Mouse (Mus musculus) neutrophil, adult 5-6 weeks (primary cell): ENCODE measurements around the gene Kcnb1. TPM values are rescaled to one million over a fixed set of nuclear protein-coding genes. Genes with fewer than 3 reads are reported as not detected.
A peak's percentile ranks its signal among the peaks of the same experiment; 100 is the strongest.

ENCODE experiments used
- ATAC-seq: fragments of 151-379, 151-347 bp; 2 replicates; pipeline ENCODE4 v1.8.0; 2017; ENCODE audit warnings: mild to moderate bottlenecking, moderate TSS enrichment; ENCODE audit not compliant: insufficient number of reproducible peaks, poor library complexity, low FRiP score, severe bottlenecking; ENCODE audit errors: extremely low read depth
- total RNA-seq: library from RNA; stranded (forward); fragments of 200-1000 nt; gene quantifications from 2 replicates; pipeline ENCODE4 v1.2.3, GENCODE M21; 2017

Gene Kcnb1
- total RNA-seq, 1 experiment from 2014 or later, result 6.4 TPM

GRCm38 (mm10) chr2:167101743-167102441, 88.1 kb downstream of the Kcnb1 start:
- ATAC-seq, result peak; percentile 87

- no peak for ATAC-seq
These were observed 95.3 kb downstream of the Kcnb1 start for GRCm38 (mm10) chr2:167094688-167095087.

DNA sequence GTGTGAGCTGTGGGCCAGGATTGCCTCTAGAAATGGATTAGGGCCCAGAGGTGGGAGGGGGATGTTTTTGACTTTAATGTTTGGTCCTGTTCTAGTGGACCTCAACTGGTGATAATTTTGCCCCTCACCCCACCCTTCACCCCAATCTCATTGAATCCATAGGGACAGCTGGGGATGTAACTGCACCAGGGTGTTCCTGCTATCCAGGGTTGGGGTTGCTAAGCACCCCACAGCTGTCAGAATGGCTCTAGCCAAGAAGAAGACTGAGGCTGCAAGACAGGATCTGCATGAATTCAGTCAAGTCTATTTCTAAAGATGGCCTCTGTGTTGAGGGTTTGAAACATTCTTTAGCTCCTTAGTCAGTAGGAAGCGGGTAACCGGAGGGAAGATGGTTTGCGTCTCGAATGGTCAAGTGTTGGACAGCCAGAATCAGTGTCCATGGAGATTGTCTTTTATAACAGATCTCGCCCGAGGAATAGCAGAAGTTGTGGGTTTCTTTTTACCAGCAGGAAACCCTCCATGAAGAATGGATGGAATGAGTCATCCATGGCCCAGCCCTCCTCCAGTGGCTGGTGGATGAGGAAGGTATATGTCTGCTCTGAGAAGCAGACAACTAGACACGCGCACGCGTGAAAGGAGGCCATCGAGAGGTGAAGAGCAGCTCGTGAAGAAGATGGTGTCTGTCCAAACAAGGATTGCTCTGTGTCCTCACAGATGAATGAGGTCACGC, 96.6 kb downstream of the Kcnb1 start:
- ATAC-seq, result peak; percentile 36; the same call in 1 of the 2 replicates

DNA sequence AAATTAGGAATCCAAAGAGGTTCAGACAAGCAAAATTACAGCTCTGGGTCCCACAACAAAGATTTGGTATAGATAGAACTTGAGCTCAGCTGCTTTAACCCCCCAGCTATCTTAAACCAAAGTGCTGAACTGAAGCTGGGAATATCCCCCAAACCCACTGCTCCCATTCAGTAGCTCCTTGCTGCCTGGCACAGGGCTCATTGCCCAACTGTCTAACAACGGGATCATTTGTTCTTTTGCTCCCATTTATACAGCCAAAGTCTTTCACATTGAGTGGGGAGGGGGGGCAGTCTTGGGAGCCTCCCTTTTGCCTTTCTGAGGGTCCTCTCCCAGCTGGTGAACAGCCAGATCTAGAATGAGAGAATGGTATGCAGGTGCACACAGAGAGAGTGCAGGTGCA, 99.7 kb downstream of the Kcnb1 start:
- no peak for ATAC-seq

DNA sequence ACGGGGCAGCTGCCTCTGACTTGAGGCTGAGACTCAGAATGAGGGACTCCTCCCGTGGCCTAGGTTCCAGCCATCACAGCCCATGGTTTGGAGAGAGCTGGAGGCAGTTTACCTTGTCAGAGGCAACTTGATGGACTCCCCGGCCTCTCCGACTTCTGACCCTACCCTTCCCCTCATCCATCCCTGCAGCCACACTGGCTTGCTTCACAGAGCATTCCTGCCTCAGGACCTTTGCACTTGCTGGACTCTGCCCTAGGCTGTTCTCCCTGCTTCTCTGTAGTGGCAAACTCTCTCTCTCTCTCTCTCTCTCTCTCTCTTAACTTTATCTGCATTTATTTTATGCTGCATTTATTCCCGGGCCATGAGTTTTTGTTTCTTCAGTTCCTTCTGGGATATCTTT, 103.1 kb downstream of the Kcnb1 start:
- ATAC-seq, result no peak

DNA sequence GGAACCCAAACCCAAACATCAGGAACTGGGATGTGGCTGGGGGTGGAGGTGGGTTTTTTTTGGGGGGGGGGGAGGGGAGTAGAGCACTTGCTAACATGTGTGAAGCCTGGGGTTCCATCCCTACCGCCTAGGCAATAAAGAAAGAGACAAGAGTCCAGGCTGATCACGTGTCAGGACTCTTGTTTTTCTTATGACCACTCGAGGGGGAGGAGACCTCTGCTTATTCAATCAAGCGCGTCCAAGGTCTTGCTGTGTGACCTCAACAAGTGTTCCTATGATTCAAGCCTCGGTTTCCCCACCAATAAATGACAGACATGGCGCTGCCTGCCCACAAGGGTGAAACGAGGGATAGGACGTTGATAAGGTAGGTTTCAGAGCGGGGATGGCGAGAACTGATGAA, 103.9 kb downstream of the Kcnb1 start:
- ATAC-seq, result no peak

- ATAC-seq, result peak; percentile 88
These were observed 108.3 kb downstream of the Kcnb1 start for GRCm38 (mm10) chr2:167081639-167082038.

GRCm38 (mm10) chr2:167081135-167081534, 108.8 kb downstream of the Kcnb1 start:
- ATAC-seq, result peak; percentile 21; the same call in 1 of the 2 replicates

DNA sequence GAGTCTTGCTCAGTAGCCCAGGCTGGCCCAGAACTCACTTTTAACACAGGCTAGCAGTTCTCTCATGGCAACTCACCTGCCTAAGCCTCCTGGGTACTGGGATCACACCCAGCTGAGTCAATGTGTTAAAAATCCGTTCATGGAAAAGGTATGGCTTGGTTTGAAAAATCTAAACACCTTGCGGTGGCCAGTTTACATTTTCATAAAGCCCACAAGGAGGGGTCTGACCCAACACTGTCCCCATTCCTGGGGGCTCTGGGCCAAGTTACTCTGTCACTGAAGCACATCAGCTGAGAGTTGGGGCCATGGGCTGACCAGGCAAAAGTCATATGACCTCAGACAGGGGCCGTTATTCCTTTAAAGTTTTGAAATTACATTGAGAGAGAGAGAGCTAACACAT, 109.6 kb downstream of the Kcnb1 start:
- no peak for ATAC-seq

- ATAC-seq, result no peak
These were observed 110.3 kb downstream of the Kcnb1 start for GRCm38 (mm10) chr2:167079535-167080257.

DNA sequence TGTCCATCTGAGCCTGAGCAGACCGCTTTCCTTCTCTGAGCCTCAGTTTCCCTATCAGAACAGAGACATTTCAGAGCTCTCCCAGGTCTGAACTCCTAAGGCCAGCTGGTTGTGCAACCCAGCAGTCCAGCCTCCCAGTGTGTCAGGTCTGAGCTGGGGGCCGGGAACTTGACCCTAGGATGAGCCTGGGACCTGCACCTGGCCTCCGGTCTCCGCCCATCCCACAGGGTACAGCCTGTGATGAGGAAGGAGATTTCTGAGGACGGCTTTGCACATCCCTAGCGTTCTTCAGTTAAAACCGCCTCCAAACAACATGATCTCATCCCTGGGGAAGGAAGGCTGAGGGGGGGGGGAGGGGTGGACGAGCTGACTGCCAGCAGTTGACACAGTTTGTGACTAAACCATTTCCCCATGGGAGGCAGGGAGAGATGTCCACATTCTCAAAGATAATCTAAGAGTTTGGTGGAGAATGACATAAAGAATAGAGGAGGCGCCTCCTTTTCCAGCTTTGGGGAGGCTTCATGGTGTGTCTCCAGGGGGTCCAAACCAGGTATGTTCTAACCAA, 110.9 kb downstream of the Kcnb1 start:
- no peak for ATAC-seq

- ATAC-seq, result no peak
These were observed 111.5 kb downstream of the Kcnb1 start for GRCm38 (mm10) chr2:167078486-167078885.

DNA sequence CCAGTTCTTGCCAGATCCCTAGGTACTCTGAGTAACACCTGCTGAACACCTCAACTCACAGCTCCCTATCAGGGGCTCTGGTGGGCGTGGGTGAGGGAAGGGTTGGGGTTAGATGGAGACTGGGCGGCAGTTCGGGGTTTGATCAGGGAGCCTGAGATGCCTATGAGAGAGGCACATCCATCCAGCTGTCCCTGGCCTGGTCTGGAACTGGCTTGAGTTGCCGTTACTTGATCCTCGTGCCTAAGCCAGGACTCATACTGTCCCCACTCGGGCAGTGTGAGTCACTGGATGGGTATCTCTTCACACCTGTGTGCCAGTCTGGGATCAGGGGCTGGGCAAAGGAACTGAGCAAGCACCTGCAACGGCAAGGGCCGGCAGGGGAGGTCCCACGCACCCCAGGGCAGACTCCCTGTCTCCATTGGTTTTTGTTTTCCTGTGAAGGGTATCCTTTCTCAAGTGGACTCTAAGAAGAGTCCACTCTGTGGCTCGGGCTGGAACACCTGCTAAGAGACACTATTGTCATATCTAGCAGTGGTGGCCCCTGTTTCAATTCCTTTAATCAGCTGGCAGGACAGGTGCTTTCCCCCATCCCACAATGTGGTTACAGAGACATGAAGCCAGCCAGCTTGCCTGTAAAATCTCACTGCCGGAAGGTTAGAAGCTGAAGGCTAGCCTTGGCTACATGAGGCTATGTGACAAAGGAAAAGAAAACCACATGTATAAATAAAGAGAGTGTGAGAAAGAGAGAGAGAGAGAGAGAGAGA, 112.6 kb downstream of the Kcnb1 start:
- no peak for ATAC-seq

DNA sequence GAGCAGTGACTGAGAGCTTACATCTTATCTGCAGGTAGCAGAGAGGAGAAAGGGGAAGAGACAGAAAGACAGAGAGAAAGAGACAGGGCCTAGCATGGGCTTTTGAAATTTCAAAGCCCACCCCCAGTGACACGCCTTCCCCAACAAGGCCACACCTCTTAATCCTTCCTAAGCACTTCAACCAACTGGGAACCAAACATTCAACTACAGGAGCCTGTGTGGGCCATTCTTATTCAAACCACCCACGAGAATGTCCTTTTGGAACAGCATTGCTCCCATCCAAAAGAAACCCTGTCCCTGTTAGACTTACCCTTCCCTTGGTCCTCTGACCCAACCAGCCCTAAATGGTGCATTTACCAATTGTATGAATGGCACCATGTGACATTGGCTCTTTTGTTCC, 113.2 kb downstream of the Kcnb1 start:
- no peak for ATAC-seq

DNA sequence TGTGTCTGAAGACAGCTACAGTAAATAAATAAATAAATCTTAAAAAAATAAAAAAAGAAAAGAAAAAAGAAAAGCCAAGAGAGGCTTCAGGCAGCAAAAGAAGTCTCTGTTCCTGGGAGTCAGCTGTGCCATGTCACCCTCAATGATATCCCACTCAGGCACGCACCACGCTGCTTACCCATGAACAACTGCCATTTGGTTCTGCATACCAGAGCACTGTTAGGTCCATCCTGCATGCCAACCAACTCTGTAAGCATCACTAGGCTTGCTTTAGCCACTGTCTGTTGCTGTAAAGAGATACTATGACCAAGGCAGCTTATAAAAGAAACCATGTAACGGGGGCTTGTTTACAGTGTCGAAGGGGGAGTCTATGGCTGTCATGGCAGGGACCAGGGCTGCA, 113.6 kb downstream of the Kcnb1 start:
- no peak for ATAC-seq

DNA sequence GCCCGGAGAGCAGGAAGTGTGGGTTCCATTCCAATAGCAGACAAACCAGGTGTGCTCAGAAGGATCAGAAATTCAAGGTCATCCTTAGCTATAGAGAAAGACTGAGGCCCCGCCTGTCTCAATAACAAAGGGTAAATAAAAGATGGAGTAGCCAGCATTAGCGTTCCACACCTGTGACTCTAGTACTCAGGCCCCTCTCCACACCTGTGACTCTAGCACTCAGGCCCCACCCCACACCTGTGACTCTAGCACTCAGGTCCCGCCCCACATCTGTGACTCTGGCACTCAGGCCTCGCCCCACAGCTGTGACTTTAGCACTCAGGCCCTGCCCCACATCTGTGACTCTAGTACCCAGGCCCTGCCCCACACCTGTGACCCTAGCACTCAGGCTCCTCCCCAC, 115.4 kb downstream of the Kcnb1 start:
- no peak for ATAC-seq

- ATAC-seq, result peak; percentile 86
These were observed 118.0 kb downstream of the Kcnb1 start for GRCm38 (mm10) chr2:167071641-167072601.

DNA sequence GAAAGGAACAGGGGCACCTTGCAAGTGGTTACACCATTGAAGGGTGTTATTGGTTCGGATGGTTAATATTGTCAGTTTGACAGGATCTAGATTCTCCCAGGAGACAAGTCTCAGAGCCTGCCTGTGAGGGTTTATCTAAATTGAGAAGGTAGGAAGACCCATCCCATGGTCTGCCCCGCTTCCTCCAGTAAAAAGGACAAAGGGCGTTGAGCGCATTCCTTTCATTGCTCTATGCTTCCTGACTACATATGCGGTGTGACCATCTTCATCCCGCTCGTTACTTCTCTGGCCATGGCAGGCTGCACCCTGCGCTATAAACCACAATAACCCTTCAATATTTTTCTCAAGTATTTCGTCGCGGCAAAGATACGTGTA, 118.7 kb downstream of the Kcnb1 start:
- no peak for ATAC-seq
